Mouse (Mus musculus): ENCODE data around the gene Nkain1. TPM values are rescaled to one million over a fixed set of nuclear protein-coding genes. Genes with fewer than 3 reads are reported as not detected.

The Nkain1 gene
- polyA plus RNA-seq, 1 experiment from 2014 or later = 8.8 TPM

DNA sequence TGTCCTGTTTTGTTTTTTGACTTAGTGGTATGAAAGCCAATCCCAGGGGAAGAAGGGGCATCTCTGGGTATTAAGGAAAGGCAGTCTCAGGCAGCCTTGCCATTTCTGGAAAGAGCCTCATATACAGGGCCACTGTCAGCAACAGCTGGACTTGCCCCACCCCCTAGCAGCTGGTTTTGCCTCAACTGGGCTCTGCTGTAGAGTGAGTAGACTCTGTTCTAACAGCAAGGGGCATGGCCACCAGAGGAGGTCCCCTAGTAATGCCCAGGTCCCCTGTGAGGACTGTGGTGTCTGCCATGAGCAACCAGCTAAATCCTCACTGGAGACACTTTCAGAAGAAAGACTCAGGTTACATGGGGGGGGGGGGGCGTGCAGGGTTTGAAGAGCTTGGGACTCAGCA is 17.0 kb downstream of the Nkain1 start:
- no peaks in the 10 kb centered on the region for H3K36me3 ChIP-seq (ENCODE audit: control insufficient read depth, insufficient read depth, low read length)
- DNase-seq (ENCODE audit: low spot score) (no peak), ATAC-seq (ENCODE audit: insufficient number of reproducible peaks, low FRiP score, low TSS enrichment, low read depth) (no peak)
- H3K4me2 ChIP-seq (ENCODE audit: low read depth, severe bottlenecking) = no peak overlapping the region
- no CpG with 5 or more reads among the region's 1 CpGs for WGBS
- peaks cover 20% of the 10 kb centered on the region for H3K4me1 ChIP-seq (ENCODE audit: control insufficient read depth, insufficient read depth, low read length)
- no peak overlapping the region for H3K4me3 ChIP-seq (ENCODE audit: low read depth, low read length)
- no peak overlapping the region for H3K9ac ChIP-seq (ENCODE audit: low read length)
- no peak overlapping the region for H3K27ac ChIP-seq (replicated peaks; ENCODE audit: low read depth, low read length)
- H3K9me3 ChIP-seq (ENCODE audit: control insufficient read depth, low read length) = no peaks in the 10 kb centered on the region
- no peaks in the 10 kb centered on the region for H3K27me3 ChIP-seq (ENCODE audit: control insufficient read depth, insufficient read depth, low read length)

DNA sequence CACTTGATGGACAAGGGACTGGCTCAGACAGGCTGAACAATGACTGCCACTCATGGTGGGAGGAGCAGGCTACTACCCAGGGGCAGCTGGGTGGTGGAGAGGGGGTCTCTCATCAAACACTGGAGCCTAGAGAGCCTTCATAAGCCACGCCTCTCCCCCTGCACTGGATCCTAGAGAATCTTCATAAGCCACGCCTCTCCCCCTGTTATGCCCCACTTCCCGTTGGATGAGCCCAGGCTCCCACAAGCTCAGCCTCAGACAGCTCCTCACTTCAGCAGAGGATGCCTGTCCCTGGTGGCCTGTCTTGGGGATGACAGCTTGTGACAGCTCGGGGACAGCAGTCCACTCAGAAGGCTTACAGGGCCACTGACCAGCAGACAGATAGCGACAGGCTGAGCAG is 17.7 kb downstream of the Nkain1 start:
- ATAC-seq (ENCODE audit: insufficient number of reproducible peaks, low FRiP score, low TSS enrichment, low read depth) (no peak), DNase-seq (ENCODE audit: low spot score) (no peak)
- Histone ChIP-seq H3K27me3 (ENCODE audit: control insufficient read depth, insufficient read depth, low read length) (no peaks in the 10 kb centered on the region), H3K36me3 (ENCODE audit: control insufficient read depth, insufficient read depth, low read length) (no peaks in the 10 kb centered on the region), H3K4me1 (ENCODE audit: control insufficient read depth, insufficient read depth, low read length) (peaks cover 18% of the 10 kb centered on the region), H3K9me3 (ENCODE audit: control insufficient read depth, low read length) (no peaks in the 10 kb centered on the region), H3K9ac (ENCODE audit: low read length) (no peak overlapping the region), H3K4me2 (ENCODE audit: low read depth, severe bottlenecking) (no peak overlapping the region), H3K27ac (replicated peaks; ENCODE audit: low read depth, low read length) (no peak overlapping the region), H3K4me3 (ENCODE audit: low read depth, low read length) (no peak overlapping the region)
- 54% methylated on average over 5 of the region's 5 CpGs for whole genome bisulfite sequencing

DNA sequence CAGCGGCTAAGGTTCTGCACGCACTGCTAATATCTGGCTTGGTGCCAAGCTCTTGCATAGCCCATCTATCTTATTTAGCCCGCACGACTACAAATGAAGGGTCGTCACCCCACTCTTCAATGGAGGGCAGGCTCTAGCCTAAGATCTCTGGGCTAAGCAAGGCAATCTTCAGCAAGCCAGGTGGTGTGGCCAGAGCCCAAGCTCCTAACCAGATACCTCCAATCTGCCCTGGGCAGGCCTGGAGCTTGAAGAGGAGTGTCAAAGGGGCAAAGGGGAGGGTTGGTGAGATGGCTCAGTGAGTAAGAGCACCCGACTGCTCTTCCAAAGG is 20.9 kb downstream of the Nkain1 start:
- H3K27ac ChIP-seq (replicated peaks; ENCODE audit: low read depth, low read length) = no peak overlapping the region
- 29% methylated on average over 6 of the region's 6 CpGs for WGBS
- ATAC-seq (ENCODE audit: insufficient number of reproducible peaks, low FRiP score, low TSS enrichment, low read depth) (0 out of 2 replicates have a peak, but pooled peaks have one; percentile 22), DNase-seq (ENCODE audit: low spot score) (no peak)
- H3K4me2 ChIP-seq (ENCODE audit: low read depth, severe bottlenecking) = no peak overlapping the region
- no peaks in the 10 kb centered on the region for H3K9me3 ChIP-seq (ENCODE audit: control insufficient read depth, low read length)
- H3K4me1 ChIP-seq (ENCODE audit: control insufficient read depth, insufficient read depth, low read length) = peaks cover 10% of the 10 kb centered on the region
- no peak overlapping the region for H3K4me3 ChIP-seq (ENCODE audit: low read depth, low read length)
- H3K36me3 ChIP-seq (ENCODE audit: control insufficient read depth, insufficient read depth, low read length) = no peaks in the 10 kb centered on the region
- H3K27me3 ChIP-seq (ENCODE audit: control insufficient read depth, insufficient read depth, low read length) = no peaks in the 10 kb centered on the region
- no peak overlapping the region for H3K9ac ChIP-seq (ENCODE audit: low read length)

DNA sequence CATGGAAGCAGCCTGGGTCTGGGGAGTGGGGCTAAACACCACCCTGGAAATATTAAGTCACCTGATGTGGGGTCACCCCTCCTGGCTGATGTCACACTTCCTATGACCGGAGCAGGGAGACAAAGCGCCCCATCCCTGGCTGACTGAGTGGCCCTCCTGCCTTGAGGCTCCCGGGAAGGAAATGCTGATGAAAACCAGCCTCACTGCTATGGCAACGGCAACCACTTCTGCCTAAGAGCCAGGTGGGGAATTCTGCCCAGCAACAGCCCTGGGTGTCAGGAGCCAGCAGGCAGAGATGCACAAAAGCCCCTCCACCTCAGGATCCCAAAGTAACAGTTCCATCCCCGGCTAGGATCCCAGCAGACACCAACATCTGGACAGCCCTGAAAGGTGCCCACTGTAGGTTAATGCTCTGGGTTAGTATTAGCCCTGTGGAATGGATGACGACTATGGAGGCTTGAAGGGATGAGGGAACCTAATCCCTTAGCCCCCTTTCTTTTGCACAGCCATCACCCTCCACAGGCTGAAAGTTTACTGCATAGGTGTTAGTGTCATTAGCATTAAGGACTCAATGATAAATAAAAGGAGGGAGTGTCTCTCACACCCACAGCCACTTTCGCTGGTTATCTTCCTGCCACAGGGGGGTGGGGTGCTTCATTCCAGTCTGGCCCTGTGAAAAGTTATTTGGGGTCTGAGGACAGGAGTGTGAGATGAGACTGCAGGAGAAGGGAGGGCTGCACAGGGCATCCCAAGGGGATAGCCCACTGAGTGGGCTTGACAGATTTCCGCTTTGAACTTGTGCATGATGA is 21.5 kb downstream of the Nkain1 start:
- 21% methylated on average over 8 of the region's 8 CpGs for WGBS
- no peaks in the 10 kb centered on the region for H3K27me3 ChIP-seq (ENCODE audit: control insufficient read depth, insufficient read depth, low read length)
- no peak overlapping the region for H3K9ac ChIP-seq (ENCODE audit: low read length)
- no peaks in the 10 kb centered on the region for H3K9me3 ChIP-seq (ENCODE audit: control insufficient read depth, low read length)
- no peak overlapping the region for H3K4me3 ChIP-seq (ENCODE audit: low read depth, low read length)
- H3K4me1 ChIP-seq (ENCODE audit: control insufficient read depth, insufficient read depth, low read length) = peaks cover 14% of the 10 kb centered on the region
- H3K27ac ChIP-seq (replicated peaks; ENCODE audit: low read depth, low read length) = no peak overlapping the region
- DNase-seq (ENCODE audit: low spot score) (peak; percentile 67), ATAC-seq (ENCODE audit: insufficient number of reproducible peaks, low FRiP score, low TSS enrichment, low read depth) (peak; percentile 56; the same call in 1 of the 2 replicates)
- peak overlapping the region; percentile 7; the same call in 1 of the 2 replicates for H3K4me2 ChIP-seq (ENCODE audit: low read depth, severe bottlenecking)
- H3K36me3 ChIP-seq (ENCODE audit: control insufficient read depth, insufficient read depth, low read length) = no peaks in the 10 kb centered on the region

DNA sequence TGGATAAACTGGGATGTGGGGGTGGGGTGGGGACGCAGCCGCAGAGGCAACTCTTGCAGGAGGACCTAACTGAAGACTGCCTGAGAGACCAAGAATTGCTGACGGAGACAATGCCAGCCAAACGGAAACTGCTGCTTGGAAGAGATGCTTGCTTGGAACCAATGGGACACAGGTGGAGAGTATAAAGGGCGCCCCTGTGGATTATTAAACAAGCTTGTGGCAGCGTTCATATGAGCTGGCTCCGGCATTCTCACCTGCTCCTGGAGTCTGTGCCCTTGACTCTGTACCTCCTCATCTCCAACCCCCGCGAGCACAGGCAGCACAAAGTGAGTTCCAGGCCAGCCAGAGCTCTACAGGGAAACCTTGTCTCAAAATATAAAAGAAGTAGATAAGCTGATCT is 23.5 kb downstream of the Nkain1 start:
- H3K4me3 ChIP-seq (ENCODE audit: low read depth, low read length) = no peak overlapping the region
- H3K4me1 ChIP-seq (ENCODE audit: control insufficient read depth, insufficient read depth, low read length) = peaks cover 18% of the 10 kb centered on the region

DNA sequence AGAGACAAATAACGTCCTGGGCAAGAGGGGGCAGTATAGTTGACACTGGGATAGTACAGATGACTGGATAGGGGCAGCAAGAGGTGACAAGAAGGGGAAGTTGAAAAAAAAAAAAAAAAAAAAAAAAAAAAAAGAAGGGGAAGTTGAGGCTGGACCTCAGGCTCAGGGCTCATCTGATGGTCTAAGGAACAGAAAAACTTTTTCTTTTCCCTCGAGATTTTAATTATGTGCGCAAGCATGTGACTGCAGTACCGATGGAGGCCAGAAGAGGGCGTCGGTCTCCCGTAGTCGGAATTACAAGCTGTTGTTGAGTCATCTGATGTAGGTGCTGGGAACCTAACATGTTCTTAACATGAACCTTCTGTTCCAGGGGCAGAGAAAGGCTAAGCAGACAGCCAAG is 24.8 kb downstream of the Nkain1 start:
- H3K4me1 ChIP-seq (ENCODE audit: control insufficient read depth, insufficient read depth, low read length) = peaks cover 18% of the 10 kb centered on the region
- WGBS = 87% methylated on average over 8 of the region's 8 CpGs
- no peak overlapping the region for H3K9ac ChIP-seq (ENCODE audit: low read length)
- no peaks in the 10 kb centered on the region for H3K27me3 ChIP-seq (ENCODE audit: control insufficient read depth, insufficient read depth, low read length)
- DNase-seq (ENCODE audit: low spot score) (no peak), ATAC-seq (ENCODE audit: insufficient number of reproducible peaks, low FRiP score, low TSS enrichment, low read depth) (no peak)
- no peaks in the 10 kb centered on the region for H3K9me3 ChIP-seq (ENCODE audit: control insufficient read depth, low read length)
- H3K36me3 ChIP-seq (ENCODE audit: control insufficient read depth, insufficient read depth, low read length) = no peaks in the 10 kb centered on the region
- H3K27ac ChIP-seq (replicated peaks; ENCODE audit: low read depth, low read length) = no peak overlapping the region
- no peak overlapping the region for H3K4me2 ChIP-seq (ENCODE audit: low read depth, severe bottlenecking)
- no peak overlapping the region for H3K4me3 ChIP-seq (ENCODE audit: low read depth, low read length)

More for the DNA sequence above, 23.5 kb downstream of the Nkain1 start:
- Histone ChIP-seq H3K27ac (replicated peaks; ENCODE audit: low read depth, low read length) (no peak overlapping the region), H3K36me3 (ENCODE audit: control insufficient read depth, insufficient read depth, low read length) (no peaks in the 10 kb centered on the region), H3K4me2 (ENCODE audit: low read depth, severe bottlenecking) (no peak overlapping the region), H3K9me3 (ENCODE audit: control insufficient read depth, low read length) (no peaks in the 10 kb centered on the region), H3K9ac (ENCODE audit: low read length) (no peak overlapping the region), H3K27me3 (ENCODE audit: control insufficient read depth, insufficient read depth, low read length) (no peaks in the 10 kb centered on the region)
- WGBS = 88% methylated on average over 9 of the region's 9 CpGs
- no peak for ATAC-seq (ENCODE audit: insufficient number of reproducible peaks, low FRiP score, low TSS enrichment, low read depth)
- DNase-seq (ENCODE audit: low spot score) = no peak

DNA sequence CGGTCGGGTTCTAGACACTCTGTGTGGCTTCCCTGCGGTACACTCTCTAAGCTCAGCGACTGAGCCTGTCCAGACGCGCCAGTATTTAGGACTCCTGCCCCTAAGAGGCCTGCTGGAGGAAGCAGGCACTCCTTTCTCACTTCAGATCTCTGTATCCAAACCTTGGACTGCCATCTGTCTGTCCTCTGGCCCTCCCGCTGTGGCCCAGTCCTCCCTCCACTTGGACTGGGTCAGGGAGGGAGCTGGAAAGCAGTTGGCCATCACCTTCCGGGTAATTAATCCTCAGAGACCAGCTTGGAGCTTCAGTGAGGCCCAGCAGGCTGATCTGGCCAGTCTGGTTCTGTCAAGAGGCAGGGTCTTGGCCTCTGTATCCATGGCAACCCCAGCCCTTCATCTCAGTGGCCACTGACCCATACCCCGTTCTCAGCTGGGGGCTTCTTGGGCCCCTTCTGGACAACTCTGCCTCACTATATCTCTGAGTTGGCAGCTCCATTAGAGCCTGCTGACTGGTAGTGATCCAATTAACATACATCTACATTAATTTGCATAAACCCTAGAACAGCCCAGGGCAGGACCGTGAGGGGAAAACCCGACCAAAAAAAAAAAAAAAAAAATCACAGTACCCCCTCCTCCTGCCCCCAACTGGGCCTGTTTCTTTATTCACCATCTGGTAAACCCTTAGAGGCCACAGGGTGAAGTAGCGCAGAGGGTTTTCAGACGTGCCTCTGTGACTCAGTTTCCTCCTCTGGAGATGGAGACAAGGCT is 27.0 kb downstream of the Nkain1 start:
- Histone ChIP-seq H3K4me2 (ENCODE audit: low read depth, severe bottlenecking) (no peak overlapping the region), H3K4me1 (ENCODE audit: control insufficient read depth, insufficient read depth, low read length) (peaks cover 9% of the 10 kb centered on the region), H3K27ac (replicated peaks; ENCODE audit: low read depth, low read length) (no peak overlapping the region; the same call in 1 of the 2 replicates), H3K9me3 (ENCODE audit: control insufficient read depth, low read length) (no peaks in the 10 kb centered on the region), H3K27me3 (ENCODE audit: control insufficient read depth, insufficient read depth, low read length) (no peaks in the 10 kb centered on the region), H3K36me3 (ENCODE audit: control insufficient read depth, insufficient read depth, low read length) (no peaks in the 10 kb centered on the region), H3K4me3 (ENCODE audit: low read depth, low read length) (no peak overlapping the region), H3K9ac (ENCODE audit: low read length) (no peak overlapping the region)
- ATAC-seq (ENCODE audit: insufficient number of reproducible peaks, low FRiP score, low TSS enrichment, low read depth) (no peak), DNase-seq (ENCODE audit: low spot score) (peak; percentile 42)
- 10% methylated on average over 13 of the region's 13 CpGs for WGBS

DNA sequence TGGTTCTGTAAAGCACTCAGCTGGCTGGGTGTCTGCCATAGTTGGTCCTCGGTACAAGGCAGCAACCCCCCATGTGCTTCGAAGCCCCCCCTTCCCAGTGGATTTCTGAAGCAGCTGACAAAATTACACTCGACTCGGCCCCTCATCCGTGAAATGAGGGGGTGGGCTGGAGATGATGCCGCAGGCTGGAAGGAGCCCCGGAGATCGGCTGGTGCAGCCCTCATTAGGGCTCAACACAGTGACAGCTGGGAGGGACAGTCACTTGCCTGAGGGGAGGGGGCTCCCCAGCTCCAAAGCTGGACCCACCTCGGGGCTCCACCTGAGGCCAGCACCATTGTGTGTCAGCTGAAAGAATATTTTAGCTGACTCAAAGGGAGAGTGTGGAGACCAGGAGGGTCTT is 29.6 kb downstream of the Nkain1 start:
- H3K9ac ChIP-seq (ENCODE audit: low read length) = no peak overlapping the region
- no peak overlapping the region for H3K27ac ChIP-seq (replicated peaks; ENCODE audit: low read depth, low read length)
- no peak overlapping the region for H3K4me3 ChIP-seq (ENCODE audit: low read depth, low read length)
- 66% methylated on average over 9 of the region's 9 CpGs for WGBS
- no peaks in the 10 kb centered on the region for H3K27me3 ChIP-seq (ENCODE audit: control insufficient read depth, insufficient read depth, low read length)
- H3K4me1 ChIP-seq (ENCODE audit: control insufficient read depth, insufficient read depth, low read length) = peaks cover 8% of the 10 kb centered on the region
- H3K9me3 ChIP-seq (ENCODE audit: control insufficient read depth, low read length) = no peaks in the 10 kb centered on the region
- no peak overlapping the region for H3K4me2 ChIP-seq (ENCODE audit: low read depth, severe bottlenecking)
- no peak for DNase-seq (ENCODE audit: low spot score)
- ATAC-seq (ENCODE audit: insufficient number of reproducible peaks, low FRiP score, low TSS enrichment, low read depth) = no peak
- no peaks in the 10 kb centered on the region for H3K36me3 ChIP-seq (ENCODE audit: control insufficient read depth, insufficient read depth, low read length)

All from limb, embryonic 11.5 days (tissue).